Mouse (Mus musculus) limb, embryonic 15.5 days (tissue): Measurements from ENCODE around the gene Hmga1b. TPM values are rescaled to one million over a fixed set of nuclear protein-coding genes. Genes with fewer than 3 reads are reported as not detected.
"Not testable (repeated sequence)": the region's sequence is repeated elsewhere in the genome, so short reads cannot be mapped to it uniquely, and the experiment has no call there.

Source experiments
- ATAC-seq: fragments of 200-750 bp; cut with Nextera tagmentation; 2 replicates; pipeline ENCODE4 v1.8.0; 2017; ENCODE audit warnings: low read depth, moderate TSS enrichment; ENCODE audit not compliant: insufficient number of reproducible peaks, low FRiP score, low TSS enrichment
- H3K27ac ChIP-seq: fragments of 300-500 bp; sonication (generic); 2 replicates; pipeline ENCODE4 v1.5.1; 2015; ENCODE audit warnings: moderate library complexity, mild to moderate bottlenecking, inconsistent platforms
- H3K27me3 ChIP-seq: fragments of 300-500 bp; sonication (generic); 2 replicates; pipeline ENCODE4 v1.6.1; 2015; ENCODE audit warnings: inconsistent platforms
- H3K36me3 ChIP-seq: fragments of 300-500 bp; sonication (generic); 2 replicates; pipeline ENCODE4 v1.6.1; 2015; ENCODE audit warnings: inconsistent platforms
- H3K4me1 ChIP-seq: fragments of 300-500 bp; sonication (generic); 2 replicates; pipeline ENCODE4 v1.6.1; 2015; ENCODE audit warnings: inconsistent platforms
- H3K4me2 ChIP-seq: fragments of 300-500 bp; sonication (generic); 2 replicates; pipeline ENCODE4 v1.6.1; 2015; ENCODE audit warnings: mild to moderate bottlenecking, inconsistent platforms
- H3K4me3 ChIP-seq: fragments of 300-500 bp; sonication (generic); 2 replicates; pipeline ENCODE4 v1.5.1; 2015; ENCODE audit warnings: mild to moderate bottlenecking, inconsistent platforms
- H3K9ac ChIP-seq: fragments of 300-500 bp; sonication (generic); 2 replicates; pipeline ENCODE4 v1.6.1; 2015; ENCODE audit warnings: inconsistent platforms
- H3K9me3 ChIP-seq: fragments of 300-500 bp; sonication (generic); 2 replicates; pipeline ENCODE4 v1.6.1; 2016; ENCODE audit warnings: inconsistent platforms
- WGBS: fragments of 180-500 bp; shearing (Covaris S2); methylation state at CpG from one replicate; pipeline ENCODE4 v1.1.7; 2015; 5-methylcytosine and 5-hydroxymethylcytosine counted together
- polyA plus RNA-seq: library from polyadenylated mRNA; unstranded; fragments of >200 nt; fragmentation: Nextera tagmentation; extraction: Ambion mirVana; gene quantifications from 2 replicates; pipeline ENCODE4 v1.2.1, GENCODE M21; 2015

The Hmga1b gene
- polyA plus RNA-seq, 1 experiment from 2014 or later: 3.5 TPM

DNA sequence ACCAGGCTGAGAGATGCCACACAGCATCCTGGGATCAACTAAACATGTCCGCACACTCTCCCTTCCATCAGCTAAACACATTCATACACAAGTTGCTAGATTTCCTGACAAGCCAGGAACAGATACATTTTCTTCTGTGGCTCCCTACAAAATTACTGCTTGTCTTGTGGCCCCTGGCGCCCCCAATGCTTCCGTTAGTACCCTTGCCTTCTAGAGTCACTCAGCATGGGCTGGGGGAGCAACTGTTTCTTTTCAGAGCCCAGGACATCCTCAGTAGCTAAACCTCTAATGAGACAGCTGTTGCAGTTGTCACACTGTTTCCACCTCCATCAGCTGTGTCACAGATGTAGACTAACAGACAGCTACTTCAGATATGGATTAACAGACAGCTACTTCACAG is 10.2 kb downstream of the Hmga1b start:
- Histone ChIP-seq H3K27me3 (no peaks in the 10 kb centered on the region), H3K4me1 (peaks cover 6% of the 10 kb centered on the region), H3K27ac (no peak overlapping the region), H3K36me3 (no peaks in the 10 kb centered on the region), H3K9ac (no peak overlapping the region), H3K4me3 (no peak overlapping the region), H3K9me3 (no peaks in the 10 kb centered on the region), H3K4me2 (no peak overlapping the region)
- 75% methylated on average over 3 of the region's 3 CpGs for WGBS
- no peak for ATAC-seq

GRCm38 (mm10) chr11:120773463-120774190 is 11.0 kb downstream of the Hmga1b start:
- no peak overlapping the region for H3K4me3 ChIP-seq
- 80% methylated on average over 7 of the region's 7 CpGs for WGBS

DNA sequence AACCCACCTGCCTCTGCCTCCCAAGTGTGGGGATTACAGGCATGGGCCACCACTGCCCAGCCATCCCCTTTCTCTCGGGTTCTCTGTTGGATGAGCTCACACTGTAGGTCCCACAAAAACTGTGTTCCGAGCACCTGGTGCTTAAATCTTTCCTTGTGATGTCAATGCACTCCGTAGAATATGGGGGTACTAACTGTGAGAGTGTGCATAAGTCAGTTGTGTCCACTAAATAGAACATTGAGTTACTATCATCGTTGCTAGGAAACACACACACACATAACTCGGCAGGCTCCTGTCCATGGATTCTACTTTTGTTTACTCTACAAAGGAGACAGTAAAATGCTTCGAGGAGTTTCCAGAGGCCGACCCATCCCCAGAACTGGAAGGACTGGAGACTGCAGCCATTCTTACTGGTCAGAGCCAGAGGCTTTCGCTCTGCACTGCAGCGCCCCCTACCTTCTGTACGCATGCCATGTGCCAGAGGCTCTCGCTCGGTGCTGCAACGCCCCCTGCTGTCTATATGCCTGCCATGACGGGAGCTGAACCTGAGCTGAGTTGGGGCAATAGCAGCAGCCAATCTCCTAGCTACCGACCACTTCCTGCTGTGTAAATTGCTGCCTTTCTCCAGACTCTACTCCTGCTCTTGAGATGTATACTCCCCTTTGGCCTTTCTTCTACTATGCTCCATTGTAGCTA is 13.3 kb downstream of the Hmga1b start:
- Histone ChIP-seq H3K9me3 (no peaks in the 10 kb centered on the region), H3K27me3 (no peaks in the 10 kb centered on the region), H3K9ac (no peak overlapping the region), H3K27ac (no peak overlapping the region), H3K4me3 (no peak overlapping the region), H3K36me3 (peaks cover 13% of the 10 kb centered on the region; the same call in 1 of the 2 replicates), H3K4me2 (no peak overlapping the region), H3K4me1 (peaks cover 6% of the 10 kb centered on the region)
- WGBS: 26% methylated on average over 15 of the region's 15 CpGs
- peak; percentile 72 for ATAC-seq

More at GRCm38 (mm10) chr11:120773463-120774190, 11.0 kb downstream of the Hmga1b start:
- H3K27me3 ChIP-seq: no peaks in the 10 kb centered on the region
- no peak overlapping the region for H3K4me2 ChIP-seq
- H3K9ac ChIP-seq: no peak overlapping the region
- H3K36me3 ChIP-seq: no peaks in the 10 kb centered on the region
- ATAC-seq: no peak
- no peaks in the 10 kb centered on the region for H3K9me3 ChIP-seq
- H3K4me1 ChIP-seq: peaks cover 6% of the 10 kb centered on the region
- no peak overlapping the region for H3K27ac ChIP-seq

DNA sequence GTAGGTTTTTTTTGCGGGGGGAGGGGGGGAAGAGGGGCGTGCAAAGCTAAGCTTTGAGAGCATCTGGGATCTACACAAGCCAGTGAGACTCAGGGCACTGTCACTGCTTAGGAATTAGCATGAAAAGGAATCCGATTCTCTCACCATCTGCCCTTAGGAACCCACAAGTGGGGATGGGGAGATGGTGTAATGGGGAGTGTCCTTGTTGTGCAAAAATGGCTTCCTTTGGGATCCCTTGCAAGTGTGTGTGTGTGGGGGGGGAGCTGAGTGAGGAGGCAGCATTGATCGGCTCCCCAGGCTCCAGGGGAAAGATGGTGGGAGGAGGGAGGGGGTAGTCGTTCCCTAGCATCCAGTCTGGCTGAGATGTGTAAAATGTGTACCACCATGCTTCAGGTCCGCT is 14.5 kb downstream of the Hmga1b start:
- 32% methylated on average over 6 of the region's 6 CpGs for WGBS
- peaks cover 6% of the 10 kb centered on the region for H3K4me1 ChIP-seq
- ATAC-seq: no peak
- H3K4me2 ChIP-seq: no peak overlapping the region
- no peaks in the 10 kb centered on the region for H3K9me3 ChIP-seq
- no peak overlapping the region for H3K4me3 ChIP-seq
- H3K27me3 ChIP-seq: no peaks in the 10 kb centered on the region
- peaks cover 22% of the 10 kb centered on the region for H3K36me3 ChIP-seq
- no peak overlapping the region for H3K27ac ChIP-seq
- H3K9ac ChIP-seq: no peak overlapping the region

DNA sequence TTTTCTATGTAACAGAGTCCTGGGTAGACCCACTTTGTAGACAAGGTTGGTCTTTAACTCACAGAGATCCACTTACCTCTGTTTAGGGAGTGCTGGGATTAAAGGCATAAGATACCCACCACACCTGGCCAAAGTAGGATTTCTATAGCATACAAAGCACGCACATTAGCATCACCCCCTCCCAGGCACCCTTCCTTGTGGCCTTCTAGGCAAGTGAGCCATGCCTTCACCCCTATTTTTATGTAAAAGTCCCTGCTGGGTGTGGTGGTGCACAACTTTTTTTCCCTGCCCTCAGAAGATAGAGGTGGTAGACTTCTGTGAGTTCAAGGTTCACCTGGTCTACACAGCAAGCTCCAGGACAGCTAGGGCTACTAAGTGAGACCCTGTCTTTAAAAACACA is 17.3 kb downstream of the Hmga1b start:
- no peak for ATAC-seq
- H3K9ac ChIP-seq: no peak overlapping the region
- H3K9me3 ChIP-seq: no peaks in the 10 kb centered on the region
- no peak overlapping the region for H3K4me2 ChIP-seq
- no peak overlapping the region for H3K27ac ChIP-seq
- H3K27me3 ChIP-seq: no peaks in the 10 kb centered on the region
- H3K4me3 ChIP-seq: no peak overlapping the region
- H3K4me1 ChIP-seq: peaks cover 20% of the 10 kb centered on the region
- H3K36me3 ChIP-seq: peaks cover 25% of the 10 kb centered on the region
- 93% methylated on average over 1 of the region's 1 CpGs for WGBS

GRCm38 (mm10) chr11:120781361-120781760 is 18.8 kb downstream of the Hmga1b start:
- Histone ChIP-seq H3K36me3 (peaks cover 30% of the 10 kb centered on the region), H3K4me1 (peaks cover 29% of the 10 kb centered on the region)
- not testable (repeated sequence) for H3K9ac ChIP-seq, H3K4me3 ChIP-seq, H3K27me3 ChIP-seq, H3K4me2 ChIP-seq, H3K27ac ChIP-seq, H3K9me3 ChIP-seq, ATAC-seq
- 94% methylated on average over 6 of the region's 6 CpGs for WGBS

GRCm38 (mm10) chr11:120783426-120784063 is 21.0 kb downstream of the Hmga1b start:
- Histone ChIP-seq H3K9ac (peak overlapping the region; percentile 85), H3K4me2 (peak overlapping the region; percentile 90), H3K4me3 (peak overlapping the region; percentile 96), H3K4me1 (peaks cover 26% of the 10 kb centered on the region), H3K36me3 (peaks cover 51% of the 10 kb centered on the region), H3K27ac (peak overlapping the region; percentile 81), H3K9me3 (no peaks in the 10 kb centered on the region), H3K27me3 (no peaks in the 10 kb centered on the region)
- WGBS: 1% methylated on average over 42 of the region's 42 CpGs
- ATAC-seq: no peak

GRCm38 (mm10) chr11:120784064-120784791 is 21.6 kb downstream of the Hmga1b start, which contains the start of the genes Rfng and Gps1:
Rfng (minus strand) TSS chr11:120784207.
Gps1 (plus strand) TSS chr11:120784272.
- peak; percentile 68 for ATAC-seq
- WGBS: under 1% methylated on average over 96 of the region's 107 CpGs
- Histone ChIP-seq H3K4me3 (peak within 1 kb of the TSS; percentile 96), H3K4me1 (peaks cover 26% of the 10 kb centered on the region), H3K9me3 (no peaks in the 10 kb centered on the region), H3K27me3 (no peaks in the 10 kb centered on the region), H3K9ac (peak within 1 kb of the TSS; percentile 85), H3K36me3 (peaks cover 55% of the 10 kb centered on the region), H3K27ac (peak within 1 kb of the TSS; percentile 81), H3K4me2 (peak within 1 kb of the TSS; percentile 90)

DNA sequence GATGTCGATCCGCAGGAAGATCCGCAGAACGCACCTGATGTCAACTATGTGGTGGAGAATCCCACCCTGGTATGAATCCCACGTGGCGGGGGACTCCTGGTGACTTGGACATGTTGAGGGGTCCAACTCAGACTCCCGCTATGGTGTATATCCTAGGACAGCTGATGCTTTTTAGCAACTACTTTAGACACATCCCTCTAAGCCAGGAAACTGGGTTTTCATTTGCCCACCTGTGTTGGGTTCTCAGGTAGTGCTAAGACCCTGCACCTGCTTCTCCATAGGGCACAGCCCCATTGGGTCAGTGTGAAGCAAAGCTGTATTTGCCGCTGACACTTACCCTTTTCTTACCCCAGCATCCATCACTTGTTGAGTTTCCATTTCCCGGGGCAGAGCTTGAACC is 22.6 kb downstream of the Hmga1b start:
- no peak for ATAC-seq
- H3K36me3 ChIP-seq: peaks cover 57% of the 10 kb centered on the region
- H3K4me3 ChIP-seq: peak overlapping the region; percentile 96
- H3K4me1 ChIP-seq: peaks cover 26% of the 10 kb centered on the region
- H3K27me3 ChIP-seq: no peaks in the 10 kb centered on the region
- peak overlapping the region; percentile 85 for H3K9ac ChIP-seq
- H3K27ac ChIP-seq: peak overlapping the region; percentile 81; the same call in 1 of the 2 replicates
- no peaks in the 10 kb centered on the region for H3K9me3 ChIP-seq
- WGBS: 33% methylated on average over 9 of the region's 9 CpGs
- H3K4me2 ChIP-seq: peak overlapping the region; percentile 90

GRCm38 (mm10) chr11:120788460-120788859 is 25.9 kb downstream of the Hmga1b start:
- H3K4me2 ChIP-seq, H3K9me3 ChIP-seq, ATAC-seq, H3K4me3 ChIP-seq, H3K27ac ChIP-seq, H3K9ac ChIP-seq, H3K27me3 ChIP-seq: not testable (repeated sequence)
- Histone ChIP-seq H3K4me1 (peaks cover 18% of the 10 kb centered on the region), H3K36me3 (peaks cover 73% of the 10 kb centered on the region)
- 82% methylated on average over 10 of the region's 10 CpGs for WGBS

- Histone ChIP-seq H3K4me1 (peaks cover 18% of the 10 kb centered on the region), H3K27me3 (no peaks in the 10 kb centered on the region), H3K9me3 (no peaks in the 10 kb centered on the region), H3K36me3 (peaks cover 82% of the 10 kb centered on the region), H3K4me2 (no peak overlapping the region), H3K4me3 (no peak overlapping the region), H3K9ac (no peak overlapping the region), H3K27ac (no peak overlapping the region)
- no peak for ATAC-seq
- 79% methylated on average over 4 of the region's 4 CpGs for WGBS
These were observed 26.8 kb downstream of the Hmga1b start for GRCm38 (mm10) chr11:120789355-120789754.
